Comparison of ENCODE assay signal across 10 mouse cellular contexts in the genomic region with DNA sequence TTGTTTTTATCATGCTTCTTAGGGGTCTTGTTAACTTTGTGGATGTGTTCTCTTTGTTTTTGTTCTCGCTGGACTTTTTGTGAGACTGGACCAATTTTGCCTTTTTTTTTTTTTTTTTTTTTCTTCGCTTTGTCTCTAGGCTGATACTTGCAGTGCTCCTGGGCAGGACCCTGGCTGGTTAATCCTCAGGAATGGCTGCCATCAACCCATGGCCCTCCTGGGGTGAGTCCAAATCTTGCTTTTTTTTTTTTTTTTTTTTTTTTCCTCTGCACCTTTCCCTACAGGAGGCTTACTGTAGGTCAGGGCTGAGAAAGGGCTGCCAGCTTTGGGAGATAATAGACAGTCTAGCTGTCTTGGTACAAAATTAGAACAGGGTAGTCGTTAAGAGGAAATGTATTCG. TPM values are rescaled to one million over a fixed set of nuclear protein-coding genes. Genes with fewer than 3 reads are reported as not detected.
A peak's percentile ranks its signal among the peaks of the same experiment; 100 is the strongest.
DNase-seq lines count a peak whose midpoint lies in the region; ATAC-seq and TF ChIP-seq lines count a peak whose summit lies in the region.
"Had no signal": no experiment of that assay in that cellular context is flagged by ENCODE, and none has a peak within 500 bp of the region (broad histone marks: within the 10 kb centered on the region; RNA-seq: fewer than 3 reads in every experiment).

No protein-coding gene starts in this region.

- no peak overlapping the region for H3K27ac ChIP-seq in heart, embryonic 15.5 days
- no peak overlapping the region for H3K27ac ChIP-seq in bone marrow macrophage, adult 2 months (ENCODE audit: insufficient read depth, low read depth, low read length)
- H3K27ac ChIP-seq in hindbrain, embryonic 16.5 days (ENCODE audit: low read depth, low read length), result no peak overlapping the region
- H3K27ac ChIP-seq in midbrain, embryonic 15.5 days, result peak overlapping the region; percentile 90; the same call in 1 of the 2 replicates
- H3K27ac ChIP-seq in left cerebral cortex, adult 2 months, result no peak overlapping the region

- no peak for TF ChIP-seq POLR2A in bone marrow macrophage, adult 2 months (IDR thresholded peaks at IDR 0.05; ENCODE audit: borderline replicate concordance, low read depth, low read length)

- peak overlapping the region; percentile 91 for H3K4me3 ChIP-seq in heart, embryonic 15.5 days
- H3K4me3 ChIP-seq in bone marrow macrophage, adult 2 months (ENCODE audit: insufficient read depth, low read length), result peak overlapping the region; percentile 88
- H3K4me3 ChIP-seq in hindbrain, embryonic 16.5 days (ENCODE audit: low read length), result peak overlapping the region; percentile 87
- peak overlapping the region; percentile 91 for H3K4me3 ChIP-seq in midbrain, embryonic 15.5 days
- H3K4me3 ChIP-seq in left cerebral cortex, adult 2 months, result no peak overlapping the region

- intact Hi-C loops in left cerebral cortex, adult 2 months (cut with DNase I), result loop anchor here (2.0 kb wide), 1 partner anchor 57 kb away; the partner anchor contains the start of gene Zfp551

- peak overlapping the region; percentile 63 for H3K4me2 ChIP-seq in heart, embryonic 15.5 days
- H3K4me2 ChIP-seq in hindbrain, embryonic 16.5 days (ENCODE audit: low read length), result peak overlapping the region; percentile 54
- H3K4me2 ChIP-seq in midbrain, embryonic 15.5 days, result peak overlapping the region; percentile 55

- WGBS in heart, embryonic 15.5 days, result 56% methylated on average over 4 of the region's 4 CpGs
- 67% methylated on average over 4 of the region's 4 CpGs for WGBS in hindbrain, embryonic 16.5 days
- WGBS in midbrain, embryonic 15.5 days, result 64% methylated on average over 4 of the region's 4 CpGs

- no peaks in the 10 kb centered on the region for H3K27me3 ChIP-seq in heart, embryonic 15.5 days
- H3K27me3 ChIP-seq in hindbrain, embryonic 16.5 days (replicated peaks; ENCODE audit: control insufficient read depth, insufficient read depth, low read length), result no peaks in the 10 kb centered on the region
- no peaks in the 10 kb centered on the region for H3K27me3 ChIP-seq in midbrain, embryonic 15.5 days (replicated peaks)

- TF ChIP-seq CTCF in bone marrow macrophage, adult 2 months (IDR thresholded peaks at IDR 0.05; ENCODE audit: low read depth, low read length), result no peak
- TF ChIP-seq CTCF in left cerebral cortex, adult 2 months (IDR thresholded peaks at IDR 0.05), result no peak

- H3K36me3 ChIP-seq in heart, embryonic 15.5 days, result peaks cover 41% of the 10 kb centered on the region
- peaks cover 43% of the 10 kb centered on the region for H3K36me3 ChIP-seq in hindbrain, embryonic 16.5 days (ENCODE audit: control insufficient read depth, insufficient read depth, low read length)
- H3K36me3 ChIP-seq in midbrain, embryonic 15.5 days (replicated peaks), result peaks cover 43% of the 10 kb centered on the region

- H3K9ac ChIP-seq in heart, embryonic 15.5 days, result 0 out of 2 replicates have a peak overlapping the region, but pooled peaks have one; percentile 94
- peak overlapping the region; percentile 98; the same call in 1 of the 2 replicates for H3K9ac ChIP-seq in hindbrain, embryonic 16.5 days (ENCODE audit: low read depth, low read length)
- H3K9ac ChIP-seq in midbrain, embryonic 15.5 days, result 0 out of 2 replicates have a peak overlapping the region, but pooled peaks have one; percentile 97

- ATAC-seq in heart, embryonic 15.5 days (replicated peaks; ENCODE audit: insufficient number of reproducible peaks, insufficient read depth, low FRiP score, low read depth), result no peak
- no peak for ATAC-seq in hindbrain, embryonic 16.5 days
- ATAC-seq in midbrain, embryonic 15.5 days (replicated peaks), result no peak
- ATAC-seq in activated CD4-positive, CD25-positive, alpha-beta regulatory T cell, adult 4 months, result no peak

- no peaks in the 10 kb centered on the region for H3K9me3 ChIP-seq in heart, embryonic 15.5 days (replicated peaks)
- H3K9me3 ChIP-seq in hindbrain, embryonic 16.5 days (ENCODE audit: control insufficient read depth, low read length), result peaks cover 16% of the 10 kb centered on the region
- H3K9me3 ChIP-seq in midbrain, embryonic 15.5 days, result peaks cover 1% of the 10 kb centered on the region; the same call in 1 of the 2 replicates

- no peak for DNase-seq in heart, postnatal 4 days
- DNase-seq in adrenal gland, postnatal 14 days, result no peak
- no peak for DNase-seq in left cerebral cortex, adult 2 months (ENCODE audit: extremely low spot score in 1 of 2, low spot score in 2 of 2)
- DNase-seq: thymus, postnatal 14 days had no signal

- peaks cover 6% of the 10 kb centered on the region; the same call in 1 of the 2 replicates for H3K4me1 ChIP-seq in heart, embryonic 15.5 days (replicated peaks)
- peaks cover 5% of the 10 kb centered on the region; the same call in 1 of the 2 replicates for H3K4me1 ChIP-seq in bone marrow macrophage, adult 2 months (ENCODE audit: control insufficient read depth, insufficient read depth, low read length)
- peaks cover 5% of the 10 kb centered on the region; the same call in 1 of the 2 replicates for H3K4me1 ChIP-seq in hindbrain, embryonic 16.5 days (ENCODE audit: control insufficient read depth, insufficient read depth, low read depth, low read length)
- H3K4me1 ChIP-seq in midbrain, embryonic 15.5 days, result peaks cover 5% of the 10 kb centered on the region; the same call in 1 of the 2 replicates

RNA-seq across cellular contexts. Expression of gene Zfp606, which starts 1.4 kb away (rescaled TPM):
- 13.6 and 14.2 TPM in 2 replicates for polyA plus RNA-seq in heart, embryonic 15.5 days (2015; fragmentation: Nextera tagmentation; extraction: Ambion mirVana)
- total RNA-seq in heart, postnatal 4 days (2021), result 10 to 100 TPM; 13.7 to 16.0 TPM
- polyA plus RNA-seq in bone marrow macrophage, adult 2 months (2012; ENCODE audit: insufficient read depth, insufficient read length, missing spikeins), result 6.6 and 7.2 TPM in 2 replicates
- polyA plus RNA-seq in hindbrain, embryonic 16.5 days (2015; fragmentation: Nextera tagmentation; extraction: Ambion mirVana), result 31.1 and 36.4 TPM in 2 replicates
- polyA plus RNA-seq in midbrain, embryonic 15.5 days (2015; fragmentation: Nextera tagmentation; extraction: Ambion mirVana), result 45.6 and 48.4 TPM in 2 replicates
- total RNA-seq in adrenal gland, postnatal 14 days (2021), result 9.8 and 10.9 TPM in 2 replicates
- total RNA-seq in left cerebral cortex, adult 2 months (2021), result 10 to 100 TPM; 13.4 to 15.1 TPM
- 1 to 10 TPM; 6.2 TPM for polyA plus RNA-seq in activated CD4-positive, CD25-positive, alpha-beta regulatory T cell, adult 4 months (2017; shearing (Covaris generic))

RNA-seq across cellular contexts. Expression of gene 2900092C05Rik, which starts 32.8 kb away (rescaled TPM):
- not detected in 2 replicates for polyA plus RNA-seq in heart, embryonic 15.5 days (2015; fragmentation: Nextera tagmentation; extraction: Ambion mirVana)
- total RNA-seq in heart, postnatal 4 days (2021), result not detected
- not detected in 2 replicates for polyA plus RNA-seq in bone marrow macrophage, adult 2 months (2012; ENCODE audit: insufficient read depth, insufficient read length, missing spikeins)
- polyA plus RNA-seq in hindbrain, embryonic 16.5 days (2015; fragmentation: Nextera tagmentation; extraction: Ambion mirVana), result not detected in 2 replicates
- not detected in 2 replicates for polyA plus RNA-seq in midbrain, embryonic 15.5 days (2015; fragmentation: Nextera tagmentation; extraction: Ambion mirVana)
- not detected in 2 replicates for total RNA-seq in adrenal gland, postnatal 14 days (2021)
- not detected for total RNA-seq in left cerebral cortex, adult 2 months (2021)
- polyA plus RNA-seq in activated CD4-positive, CD25-positive, alpha-beta regulatory T cell, adult 4 months (2017; shearing (Covaris generic)), result not detected
- polyA plus RNA-seq: cerebellum, adult 2 months had no signal

RNA-seq across cellular contexts. Expression of gene Zfp551, which starts 57.0 kb away (rescaled TPM):
- polyA plus RNA-seq in heart, embryonic 15.5 days (2015; fragmentation: Nextera tagmentation; extraction: Ambion mirVana), result 2.2 and 2.7 TPM in 2 replicates
- 1 to 10 TPM; 2.6 to 2.7 TPM for total RNA-seq in heart, postnatal 4 days (2021)
- polyA plus RNA-seq in bone marrow macrophage, adult 2 months (2012; ENCODE audit: insufficient read depth, insufficient read length, missing spikeins), result 0.85 and 0.91 TPM in 2 replicates
- polyA plus RNA-seq in hindbrain, embryonic 16.5 days (2015; fragmentation: Nextera tagmentation; extraction: Ambion mirVana), result 10.0 and 10.8 TPM in 2 replicates
- polyA plus RNA-seq in midbrain, embryonic 15.5 days (2015; fragmentation: Nextera tagmentation; extraction: Ambion mirVana), result 11.8 and 12.3 TPM in 2 replicates
- 3.8 and 4.9 TPM in 2 replicates for total RNA-seq in adrenal gland, postnatal 14 days (2021)
- 1 to 10 TPM; 8.6 to 8.7 TPM for total RNA-seq in left cerebral cortex, adult 2 months (2021)
- polyA plus RNA-seq in activated CD4-positive, CD25-positive, alpha-beta regulatory T cell, adult 4 months (2017; shearing (Covaris generic)), result 1 to 10 TPM; 3.1 to 3.6 TPM
